Mouse (Mus musculus): ENCODE results near the gene Phf2. TPM values are rescaled to one million over a fixed set of nuclear protein-coding genes. Genes with fewer than 3 reads are reported as not detected.
"Not testable (repeated sequence)": the region's sequence is repeated elsewhere in the genome, so short reads cannot be mapped to it uniquely, and the experiment has no call there.

Gene Phf2
- polyA plus RNA-seq, 1 experiment from 2014 or later = 41.5 TPM

DNA sequence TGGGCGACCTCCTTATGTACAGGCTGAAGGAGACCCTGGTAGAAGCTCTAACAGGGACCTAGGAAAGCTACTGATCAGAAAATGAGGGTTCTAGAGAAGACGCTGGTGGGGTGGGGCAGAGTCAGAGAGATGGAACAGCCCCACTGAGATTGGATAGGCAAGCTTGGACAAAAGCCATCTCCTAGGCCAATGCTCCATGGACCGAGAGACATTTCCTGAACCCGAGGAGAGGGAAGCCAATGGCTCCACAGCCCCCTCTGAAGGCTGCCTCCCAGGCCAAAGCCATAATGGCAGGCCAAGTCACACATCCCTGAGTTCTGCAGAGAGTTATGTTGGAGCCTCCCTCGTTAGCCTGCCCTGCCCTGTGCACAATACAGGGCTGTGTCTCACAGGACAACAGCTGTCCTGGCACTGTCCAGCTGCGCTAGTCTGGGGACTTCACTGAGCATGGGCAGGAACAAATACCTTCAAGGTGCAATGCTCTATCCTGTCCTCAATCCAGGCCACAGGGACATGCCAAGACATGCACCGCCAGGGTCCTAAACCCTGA lies 60.6 kb downstream of the Phf2 start:
- ChIA-PET CTCF (interaction anchor here (1.1 kb wide), 1 partner anchor 156 kb away, joined by 4 read pairs; no protein-coding TSS in a partner anchor), POLR2A (interaction anchor here (0.7 kb wide), 1 partner anchor 90 kb away, joined by 3 read pairs; no protein-coding TSS in a partner anchor)
- H3K27me3 ChIP-seq = no peaks in the 10 kb centered on the region
- in situ Hi-C loops (cut with MboI; ENCODE audit: low pct_unique_long_range_greater_than_20kb) = no loop called here
- no peak for ATAC-seq
- DNase-seq (ENCODE audit: low read depth, low spot score) = no peak
- TF ChIP-seq CTCF (IDR thresholded peaks at IDR 0.05) = no peak

DNA sequence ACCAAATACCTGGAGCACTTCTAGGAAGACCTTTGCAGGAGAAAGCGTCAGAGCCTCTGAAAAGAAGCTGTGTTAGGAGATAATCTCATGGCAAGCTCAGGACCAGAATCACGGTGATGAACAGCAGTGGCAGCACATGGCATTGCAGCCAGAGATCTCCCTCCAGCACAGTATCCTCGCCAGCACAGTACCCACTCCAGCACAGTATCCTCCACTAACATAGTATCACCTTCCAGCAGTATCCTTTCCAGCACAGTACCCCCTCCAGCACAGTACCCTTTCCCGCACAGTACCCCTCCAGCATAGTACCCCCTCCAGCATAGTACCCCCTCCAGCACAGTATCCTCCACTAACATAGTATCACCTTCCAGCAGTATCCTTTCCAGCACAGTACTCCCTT lies 61.3 kb downstream of the Phf2 start:
- DNase-seq (ENCODE audit: low read depth, low spot score); H3K27me3 ChIP-seq; in situ Hi-C loops (cut with MboI; ENCODE audit: low pct_unique_long_range_greater_than_20kb); CTCF ChIA-PET; POLR2A ChIA-PET; ATAC-seq: not testable (repeated sequence)

- TF ChIP-seq CTCF (IDR thresholded peaks at IDR 0.05) = no peak
These were observed 63.4 kb downstream of the Phf2 start for GRCm38 (mm10) chr13:48807481-48808031.

GRCm38 (mm10) chr13:48802181-48802580 lies 68.7 kb downstream of the Phf2 start:
- ChIA-PET CTCF (interaction anchor here (2.8 kb wide), 1 partner anchor 148 kb away, joined by 26 read pairs; no protein-coding TSS in a partner anchor), POLR2A (no interaction called here)
- H3K27me3 ChIP-seq = no peaks in the 10 kb centered on the region
- DNase-seq (ENCODE audit: low read depth, low spot score) = no peak
- TF ChIP-seq CTCF (IDR thresholded peaks at IDR 0.05) = no peak
- ATAC-seq = no peak
- in situ Hi-C loops (cut with MboI; ENCODE audit: low pct_unique_long_range_greater_than_20kb) = no loop called here

More at GRCm38 (mm10) chr13:48807481-48808031, 63.4 kb downstream of the Phf2 start:
- ATAC-seq (no peak), DNase-seq (ENCODE audit: low read depth, low spot score) (no peak)
- POLR2A ChIA-PET = no interaction called here
- in situ Hi-C loops (cut with MboI; ENCODE audit: low pct_unique_long_range_greater_than_20kb) = no loop called here
- no peaks in the 10 kb centered on the region for H3K27me3 ChIP-seq
- CTCF ChIA-PET = interaction anchor here (0.6 to 1.0 kb wide), 3 partner anchors 9 to 189 kb away, joined by 3 read pairs; no protein-coding TSS in a partner anchor

DNA sequence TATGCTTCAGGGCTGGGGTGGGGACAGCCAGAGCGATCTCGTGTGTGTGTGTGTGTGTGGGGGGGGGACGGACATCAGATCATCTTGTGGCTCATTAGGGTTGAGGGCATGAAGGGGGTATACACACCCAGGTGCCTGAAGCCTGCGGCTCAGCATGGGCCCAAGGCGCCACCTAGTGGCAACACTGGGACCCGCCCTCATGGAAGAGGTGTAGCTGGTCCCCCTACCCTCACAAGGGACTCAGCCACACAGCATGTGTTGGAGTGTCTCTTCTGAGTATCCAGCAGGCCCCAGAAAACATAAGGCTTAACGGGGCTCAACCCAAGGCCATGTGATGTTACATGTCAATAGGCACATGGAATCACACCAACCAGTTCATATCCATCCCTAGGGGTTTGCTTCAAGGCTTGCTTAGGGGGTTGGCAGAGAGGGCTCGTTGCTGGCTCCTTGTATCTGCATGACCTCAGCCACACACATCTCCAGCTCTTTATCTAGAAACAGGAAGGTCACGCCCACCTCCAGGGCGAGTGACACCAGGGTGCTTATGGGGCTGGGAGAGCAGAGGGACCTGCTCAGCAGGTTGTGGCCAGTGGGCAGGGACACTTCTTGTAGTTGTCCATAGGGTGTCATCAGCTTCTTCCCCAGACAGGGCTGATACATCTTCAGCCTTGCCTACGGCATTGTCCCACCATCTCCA lies 69.9 kb downstream of the Phf2 start:
- CTCF ChIA-PET = interaction anchor here (0.7 to 2.8 kb wide), 7 partner anchors 18 to 153 kb away, joined by 3 to 26 read pairs (median 3); no protein-coding TSS in a partner anchor
- no peak for DNase-seq (ENCODE audit: low read depth, low spot score)
- in situ Hi-C loops (cut with MboI; ENCODE audit: low pct_unique_long_range_greater_than_20kb) = no loop called here
- H3K27me3 ChIP-seq = no peaks in the 10 kb centered on the region
- POLR2A ChIA-PET = no interaction called here
- no peak for ATAC-seq
- no peak for TF ChIP-seq CTCF (IDR thresholded peaks at IDR 0.05)

DNA sequence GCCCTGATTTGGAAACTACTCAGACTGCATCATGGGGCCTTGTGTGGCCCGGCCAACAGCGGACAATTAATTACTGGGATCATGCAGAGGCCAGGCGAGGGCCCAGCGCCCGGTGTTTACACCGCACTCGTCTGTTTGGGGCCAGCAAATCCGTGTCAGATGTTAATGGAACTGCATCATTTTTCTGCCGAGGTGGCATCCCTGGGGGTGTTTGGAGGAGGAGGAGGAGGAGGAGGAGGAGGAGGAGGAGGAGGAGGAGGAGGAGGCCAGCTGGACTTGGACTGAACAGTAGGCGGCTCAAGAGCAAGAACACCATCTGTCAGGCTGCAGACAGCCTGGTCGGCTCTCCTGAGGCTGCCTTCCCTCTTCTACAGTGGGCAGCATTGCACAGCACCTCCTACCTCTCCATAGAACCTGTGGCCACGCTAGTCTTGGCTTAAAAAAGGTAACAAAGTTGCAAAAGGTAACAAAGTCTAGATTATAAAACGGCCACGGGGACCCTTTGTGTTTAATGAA lies 72.6 kb downstream of the Phf2 start:
- no peak for TF ChIP-seq CTCF (IDR thresholded peaks at IDR 0.05)
- ChIA-PET CTCF (no interaction called here), POLR2A (no interaction called here)
- DNase-seq (ENCODE audit: low read depth, low spot score) (no peak), ATAC-seq (no peak)
- no peaks in the 10 kb centered on the region for H3K27me3 ChIP-seq
- in situ Hi-C loops (cut with MboI; ENCODE audit: low pct_unique_long_range_greater_than_20kb) = loop anchor here (5.0 kb wide), 1 partner anchor 146 kb away; no protein-coding TSS in a partner anchor

- no peak for DNase-seq (ENCODE audit: low read depth, low spot score)
- in situ Hi-C loops (cut with MboI; ENCODE audit: low pct_unique_long_range_greater_than_20kb) = loop anchor here (5.0 kb wide), 1 partner anchor 145 kb away; no protein-coding TSS in a partner anchor
- ChIA-PET CTCF (interaction anchor here (2.4 kb wide), 1 partner anchor 142 kb away, joined by 12 read pairs; no protein-coding TSS in a partner anchor), POLR2A (no interaction called here)
- H3K27me3 ChIP-seq = no peaks in the 10 kb centered on the region
- no peak for TF ChIP-seq CTCF (IDR thresholded peaks at IDR 0.05)
- no peak for ATAC-seq
These were observed 74.0 kb downstream of the Phf2 start for GRCm38 (mm10) chr13:48796906-48797305.

DNA sequence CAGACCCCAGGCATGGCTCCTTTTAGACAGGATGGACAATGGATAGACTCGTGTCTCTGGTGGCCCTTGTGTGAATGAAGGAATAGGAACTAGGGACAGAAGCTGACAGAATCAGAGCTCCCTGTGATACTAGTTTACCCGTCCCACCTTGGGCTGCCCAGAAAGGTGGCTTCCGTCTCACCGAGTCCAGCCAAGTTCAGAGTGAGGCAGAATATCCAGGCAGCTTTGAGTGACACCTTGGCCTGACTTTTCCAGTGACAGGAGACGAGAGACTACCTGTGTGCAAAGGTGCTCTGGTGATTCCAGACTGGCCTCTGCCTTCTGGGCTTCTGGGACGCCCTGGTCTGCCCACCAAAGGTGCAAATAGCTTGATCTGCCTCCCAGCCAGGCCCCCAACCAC lies 75.2 kb downstream of the Phf2 start:
- CTCF ChIA-PET = interaction anchor here (2.4 kb wide), 1 partner anchor 141 kb away, joined by 12 read pairs; no protein-coding TSS in a partner anchor
- in situ Hi-C loops (cut with MboI; ENCODE audit: low pct_unique_long_range_greater_than_20kb) = loop anchor here (5.0 kb wide), 1 partner anchor 143 kb away; no protein-coding TSS in a partner anchor
- H3K27me3 ChIP-seq = no peaks in the 10 kb centered on the region
- no peak for TF ChIP-seq CTCF (IDR thresholded peaks at IDR 0.05)
- DNase-seq (ENCODE audit: low read depth, low spot score) = no peak
- POLR2A ChIA-PET = no interaction called here
- ATAC-seq = no peak

DNA sequence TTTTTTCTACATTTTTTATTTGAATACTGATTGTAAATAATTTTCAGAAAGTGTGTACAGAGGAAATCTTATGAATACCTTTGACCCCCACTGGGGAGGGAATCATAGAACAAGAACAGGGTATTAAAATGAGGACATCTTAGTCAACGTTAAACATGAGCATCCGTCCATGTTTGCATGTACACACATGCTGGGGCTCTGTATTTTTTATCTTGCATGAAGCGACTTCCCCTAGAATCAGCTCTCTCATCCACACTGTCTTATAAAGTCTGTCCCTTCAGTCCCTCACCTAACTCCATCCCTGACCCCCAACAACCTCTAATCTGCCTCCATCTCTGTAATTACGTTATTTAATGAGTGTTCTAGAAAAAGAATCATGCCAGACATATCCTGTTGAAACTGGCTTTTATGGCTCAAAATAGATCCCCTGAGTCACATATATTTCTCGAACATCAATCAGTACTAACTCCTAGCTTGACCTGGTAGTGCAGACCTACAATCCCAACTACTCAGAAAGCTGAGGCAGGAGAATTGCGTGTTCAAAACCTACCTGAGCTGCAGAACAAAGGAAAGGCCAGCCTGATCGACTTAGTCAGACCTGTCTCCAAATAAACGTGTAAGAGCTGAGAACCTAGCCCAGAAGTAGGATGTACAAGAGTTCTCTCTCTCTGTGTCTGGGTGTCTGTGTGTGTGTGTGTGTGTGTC lies 86.2 kb downstream of the Phf2 start:
- ATAC-seq (no peak), DNase-seq (ENCODE audit: low read depth, low spot score) (no peak)
- in situ Hi-C loops (cut with MboI; ENCODE audit: low pct_unique_long_range_greater_than_20kb) = no loop called here
- no peaks in the 10 kb centered on the region for H3K27me3 ChIP-seq
- POLR2A ChIA-PET = no interaction called here
- CTCF ChIA-PET = interaction anchor here (0.9 kb wide), 1 partner anchor 214 kb away, joined by 3 read pairs; no protein-coding TSS in a partner anchor
- TF ChIP-seq CTCF (IDR thresholded peaks at IDR 0.05) = no peak

DNA sequence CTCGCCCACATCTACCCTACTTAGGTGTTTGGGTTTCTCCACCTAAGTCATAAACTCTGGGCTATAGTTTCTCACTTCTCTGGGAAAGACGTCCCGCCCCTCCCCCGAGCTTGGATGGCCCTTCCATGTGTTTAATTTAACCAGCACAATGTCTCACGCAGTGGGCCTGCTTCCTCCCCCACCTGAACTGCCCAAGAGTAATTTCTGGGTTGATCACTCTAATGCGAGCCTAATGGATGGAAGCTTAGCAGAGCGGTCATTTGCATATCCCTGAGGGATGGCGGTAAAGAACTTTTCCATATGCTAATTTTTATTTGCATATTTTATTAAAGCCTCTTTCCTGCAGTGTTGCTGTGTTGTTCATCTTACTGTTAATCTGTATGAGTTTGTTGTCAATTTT lies 86.8 kb downstream of the Phf2 start:
- in situ Hi-C loops (cut with MboI; ENCODE audit: low pct_unique_long_range_greater_than_20kb) = no loop called here
- H3K27me3 ChIP-seq = no peaks in the 10 kb centered on the region
- ChIA-PET CTCF (interaction anchor here (0.9 to 1.6 kb wide), 2 partner anchors 17 to 215 kb away, joined by 3 read pairs; no protein-coding TSS in a partner anchor), POLR2A (no interaction called here)
- DNase-seq (ENCODE audit: low read depth, low spot score) = no peak
- TF ChIP-seq CTCF (IDR thresholded peaks at IDR 0.05) = no peak
- no peak for ATAC-seq

Measured in Patski (cell line).